8 mouse cellular contexts compared by ENCODE assay signal in the genomic region with DNA sequence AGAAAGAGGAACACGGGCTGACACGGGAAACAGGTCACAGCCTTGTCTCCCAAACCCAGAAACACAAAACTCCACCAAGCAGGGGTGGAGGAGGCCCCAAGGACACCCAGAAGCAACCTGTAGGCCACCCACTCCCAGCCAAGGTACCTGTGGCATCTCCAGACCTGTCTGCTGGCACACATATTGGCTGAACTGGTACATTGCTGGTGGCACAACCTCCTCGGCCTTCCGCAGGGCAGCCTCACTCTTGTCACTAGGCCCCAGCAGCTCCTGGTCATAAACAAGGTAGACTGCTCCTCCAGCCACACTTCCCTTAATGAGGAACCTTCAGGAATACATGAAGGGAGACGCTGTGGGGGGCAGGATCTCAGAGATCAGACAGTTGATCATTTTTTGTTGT. TPM values are rescaled to one million over a fixed set of nuclear protein-coding genes. Genes with fewer than 3 reads are reported as not detected.
DNase-seq lines count a peak whose midpoint lies in the region; ATAC-seq and TF ChIP-seq lines count a peak whose summit lies in the region.

No protein-coding gene starts in this region.

- ATAC-seq in kidney, postnatal 0 days (replicated peaks; ENCODE audit: low FRiP score, low read depth): no peak
- no peak for ATAC-seq in embryonic facial prominence, embryonic 11.5 days (replicated peaks; ENCODE audit: insufficient number of reproducible peaks, low FRiP score, low TSS enrichment, low read depth)
- ATAC-seq in hindbrain, embryonic 16.5 days: no peak
- no peak for ATAC-seq in midbrain, postnatal 0 days (ENCODE audit: low FRiP score)
- no peak for ATAC-seq in megakaryocyte-erythroid progenitor cell, adult 5-6 weeks (replicated peaks; ENCODE audit: low FRiP score, low TSS enrichment, poor library complexity, severe bottlenecking)

- H3K27me3 ChIP-seq in kidney, postnatal 0 days (ENCODE audit: insufficient read depth, low read length): no peaks in the 10 kb centered on the region
- H3K27me3 ChIP-seq in embryonic facial prominence, embryonic 11.5 days (ENCODE audit: control insufficient read depth, insufficient read depth, low read length): no peaks in the 10 kb centered on the region
- no peaks in the 10 kb centered on the region for H3K27me3 ChIP-seq in hindbrain, embryonic 16.5 days (replicated peaks; ENCODE audit: control insufficient read depth, insufficient read depth, low read length)
- no peaks in the 10 kb centered on the region for H3K27me3 ChIP-seq in midbrain, postnatal 0 days (ENCODE audit: insufficient read depth, low read length)

- peak overlapping the region; percentile 64 for H3K4me3 ChIP-seq in kidney, postnatal 0 days (replicated peaks; ENCODE audit: low read depth, low read length)
- peak overlapping the region; percentile 42 for H3K4me3 ChIP-seq in embryonic facial prominence, embryonic 11.5 days (ENCODE audit: low read depth, low read length)
- peak overlapping the region; percentile 65 for H3K4me3 ChIP-seq in hindbrain, embryonic 16.5 days (ENCODE audit: low read length)
- H3K4me3 ChIP-seq in midbrain, postnatal 0 days (ENCODE audit: low read depth, low read length): peak overlapping the region; percentile 58

- peak overlapping the region; percentile 87 for H3K27ac ChIP-seq in kidney, postnatal 0 days
- H3K27ac ChIP-seq in embryonic facial prominence, embryonic 11.5 days (replicated peaks; ENCODE audit: low read depth, low read length): no peak overlapping the region
- H3K27ac ChIP-seq in hindbrain, embryonic 16.5 days (ENCODE audit: low read depth, low read length): no peak overlapping the region
- H3K27ac ChIP-seq in midbrain, postnatal 0 days (ENCODE audit: low read depth, low read length): peak overlapping the region; percentile 84

- H3K9ac ChIP-seq in kidney, postnatal 0 days (ENCODE audit: low read depth, low read length): peak overlapping the region; percentile 84
- H3K9ac ChIP-seq in embryonic facial prominence, embryonic 11.5 days (replicated peaks; ENCODE audit: low read length): peak overlapping the region; percentile 18; the same call in 1 of the 2 replicates
- H3K9ac ChIP-seq in hindbrain, embryonic 16.5 days (ENCODE audit: low read depth, low read length): peak overlapping the region; percentile 81
- peak overlapping the region; percentile 74 for H3K9ac ChIP-seq in midbrain, postnatal 0 days (replicated peaks; ENCODE audit: low read length, poor library complexity, severe bottlenecking)

- H3K4me2 ChIP-seq in kidney, postnatal 0 days (ENCODE audit: low read length): peak overlapping the region; percentile 82
- peak overlapping the region; percentile 41 for H3K4me2 ChIP-seq in embryonic facial prominence, embryonic 11.5 days (ENCODE audit: low read depth, low read length)
- H3K4me2 ChIP-seq in hindbrain, embryonic 16.5 days (ENCODE audit: low read length): peak overlapping the region; percentile 86
- peak overlapping the region; percentile 81 for H3K4me2 ChIP-seq in midbrain, postnatal 0 days (ENCODE audit: low read depth, low read length, poor library complexity, severe bottlenecking)

- no peaks in the 10 kb centered on the region for H3K9me3 ChIP-seq in kidney, postnatal 0 days (replicated peaks; ENCODE audit: low read length)
- no peaks in the 10 kb centered on the region for H3K9me3 ChIP-seq in embryonic facial prominence, embryonic 11.5 days (replicated peaks; ENCODE audit: control insufficient read depth, low read length)
- H3K9me3 ChIP-seq in hindbrain, embryonic 16.5 days (ENCODE audit: control insufficient read depth, low read length): no peaks in the 10 kb centered on the region
- no peaks in the 10 kb centered on the region for H3K9me3 ChIP-seq in midbrain, postnatal 0 days (ENCODE audit: low read length)

- H3K4me1 ChIP-seq in kidney, postnatal 0 days (replicated peaks; ENCODE audit: insufficient read depth, low read length): peaks cover 12% of the 10 kb centered on the region
- H3K4me1 ChIP-seq in embryonic facial prominence, embryonic 11.5 days (ENCODE audit: control insufficient read depth, insufficient read depth, low read length): no peaks in the 10 kb centered on the region; the same call in 1 of the 2 replicates
- H3K4me1 ChIP-seq in hindbrain, embryonic 16.5 days (ENCODE audit: control insufficient read depth, insufficient read depth, low read depth, low read length): peaks cover 21% of the 10 kb centered on the region
- peaks cover 10% of the 10 kb centered on the region for H3K4me1 ChIP-seq in midbrain, postnatal 0 days (ENCODE audit: insufficient read depth, low read length)

- peaks cover 34% of the 10 kb centered on the region for H3K36me3 ChIP-seq in kidney, postnatal 0 days (ENCODE audit: insufficient read depth, low read length)
- peaks cover 20% of the 10 kb centered on the region for H3K36me3 ChIP-seq in embryonic facial prominence, embryonic 11.5 days (replicated peaks; ENCODE audit: control insufficient read depth, insufficient read depth, low read depth, low read length)
- H3K36me3 ChIP-seq in hindbrain, embryonic 16.5 days (ENCODE audit: control insufficient read depth, insufficient read depth, low read length): peaks cover 32% of the 10 kb centered on the region
- peaks cover 36% of the 10 kb centered on the region for H3K36me3 ChIP-seq in midbrain, postnatal 0 days (ENCODE audit: insufficient read depth, low read length)

- DNase-seq in kidney, postnatal 0 days (ENCODE audit: low spot score): no peak
- no peak for DNase-seq in kidney, adult 18-20 months
- DNase-seq in embryonic facial prominence, embryonic 11.5 days (ENCODE audit: low spot score): no peak
- DNase-seq in midbrain, postnatal 0 days (ENCODE audit: low spot score): no peak
- DNase-seq in urinary bladder, adult 18-20 months (ENCODE audit: low spot score in 2 of 2): no peak
- DNase-seq in ovary, postnatal 14 days (ENCODE audit: low spot score): no peak

- 34% methylated on average over 5 of the region's 5 CpGs for WGBS in kidney, postnatal 0 days
- 69% methylated on average over 5 of the region's 5 CpGs for whole genome bisulfite sequencing in embryonic facial prominence, embryonic 11.5 days
- 57% methylated on average over 5 of the region's 5 CpGs for WGBS in hindbrain, embryonic 16.5 days
- WGBS in midbrain, postnatal 0 days: 63% methylated on average over 5 of the region's 5 CpGs

- TF ChIP-seq CTCF in kidney, postnatal 0 days (IDR thresholded peaks at IDR 0.05; ENCODE audit: low read depth): no peak
- no peak for TF ChIP-seq CTCF in midbrain, postnatal 0 days (IDR thresholded peaks at IDR 0.05)

RNA-seq across cellular contexts. Expression of gene 2410015M20Rik, which starts 0.9 kb away (rescaled TPM):
- 395 and 467 TPM in 2 replicates for polyA plus RNA-seq in kidney, postnatal 0 days (2015; fragmentation: Nextera tagmentation; extraction: Ambion mirVana)
- polyA plus RNA-seq in embryonic facial prominence, embryonic 11.5 days (2014; fragmentation: Nextera tagmentation; extraction: Ambion mirVana): 209 and 219 TPM in 2 replicates
- 186 and 221 TPM in 2 replicates for polyA plus RNA-seq in hindbrain, embryonic 16.5 days (2015; fragmentation: Nextera tagmentation; extraction: Ambion mirVana)
- 58.2 and 72.8 TPM in 2 replicates for total RNA-seq in midbrain, postnatal 0 days (2014; rRNA removed)
- 196 and 197 TPM in 2 replicates for polyA plus RNA-seq in midbrain, postnatal 0 days (2015; fragmentation: Nextera tagmentation; extraction: Ambion mirVana)
- total RNA-seq in megakaryocyte-erythroid progenitor cell, adult 5-6 weeks (2014; fragmentation: Nextera tagmentation): 126 and 171 TPM in 2 replicates
- 82.9 and 126 TPM in 2 replicates for total RNA-seq in megakaryocyte-erythroid progenitor cell, adult 5-6 weeks (2017)

RNA-seq across cellular contexts. Expression of gene Rpl36, which starts 4.5 kb away (rescaled TPM):
- polyA plus RNA-seq in kidney, postnatal 0 days (2015; fragmentation: Nextera tagmentation; extraction: Ambion mirVana): 2,445 and 2,952 TPM in 2 replicates
- 1,376 and 1,538 TPM in 2 replicates for polyA plus RNA-seq in embryonic facial prominence, embryonic 11.5 days (2014; fragmentation: Nextera tagmentation; extraction: Ambion mirVana)
- polyA plus RNA-seq in hindbrain, embryonic 16.5 days (2015; fragmentation: Nextera tagmentation; extraction: Ambion mirVana): 823 and 876 TPM in 2 replicates
- 606 and 1,008 TPM in 2 replicates for total RNA-seq in midbrain, postnatal 0 days (2014; rRNA removed)
- 1,065 and 1,089 TPM in 2 replicates for polyA plus RNA-seq in midbrain, postnatal 0 days (2015; fragmentation: Nextera tagmentation; extraction: Ambion mirVana)
- 2,912 and 4,512 TPM in 2 replicates for total RNA-seq in megakaryocyte-erythroid progenitor cell, adult 5-6 weeks (2014; fragmentation: Nextera tagmentation)
- total RNA-seq in megakaryocyte-erythroid progenitor cell, adult 5-6 weeks (2017): 2,001 and 2,083 TPM in 2 replicates

RNA-seq across cellular contexts. Expression of gene Lonp1, which starts 18.0 kb away (rescaled TPM):
- 45.4 and 46.8 TPM in 2 replicates for polyA plus RNA-seq in kidney, postnatal 0 days (2015; fragmentation: Nextera tagmentation; extraction: Ambion mirVana)
- polyA plus RNA-seq in embryonic facial prominence, embryonic 11.5 days (2014; fragmentation: Nextera tagmentation; extraction: Ambion mirVana): 48.3 and 49.5 TPM in 2 replicates
- 45.4 and 45.7 TPM in 2 replicates for polyA plus RNA-seq in hindbrain, embryonic 16.5 days (2015; fragmentation: Nextera tagmentation; extraction: Ambion mirVana)
- total RNA-seq in midbrain, postnatal 0 days (2014; rRNA removed): 68.1 and 69.5 TPM in 2 replicates
- 40.1 and 40.2 TPM in 2 replicates for polyA plus RNA-seq in midbrain, postnatal 0 days (2015; fragmentation: Nextera tagmentation; extraction: Ambion mirVana)
- 59.8 and 63.2 TPM in 2 replicates for total RNA-seq in megakaryocyte-erythroid progenitor cell, adult 5-6 weeks (2014; fragmentation: Nextera tagmentation)
- total RNA-seq in megakaryocyte-erythroid progenitor cell, adult 5-6 weeks (2017): 76.5 and 108 TPM in 2 replicates

RNA-seq across cellular contexts. Expression of gene Catsperd, which starts 19.2 kb away (rescaled TPM):
- polyA plus RNA-seq in kidney, postnatal 0 days (2015; fragmentation: Nextera tagmentation; extraction: Ambion mirVana): 0.78 and 1.0 TPM in 2 replicates
- polyA plus RNA-seq in embryonic facial prominence, embryonic 11.5 days (2014; fragmentation: Nextera tagmentation; extraction: Ambion mirVana): 0.70 and 0.71 TPM in 2 replicates
- 1.6 and 1.7 TPM in 2 replicates for polyA plus RNA-seq in hindbrain, embryonic 16.5 days (2015; fragmentation: Nextera tagmentation; extraction: Ambion mirVana)
- total RNA-seq in midbrain, postnatal 0 days (2014; rRNA removed): 0.99 and 3.0 TPM in 2 replicates
- polyA plus RNA-seq in midbrain, postnatal 0 days (2015; fragmentation: Nextera tagmentation; extraction: Ambion mirVana): 1.5 TPM in 2 replicates
- not detected in 2 replicates for total RNA-seq in megakaryocyte-erythroid progenitor cell, adult 5-6 weeks (2014; fragmentation: Nextera tagmentation)
- total RNA-seq in megakaryocyte-erythroid progenitor cell, adult 5-6 weeks (2017): 0.38 TPM in 1 of 2 replicates, not detected in the other

RNA-seq across cellular contexts. Expression of gene Safb, which starts 24.1 kb away (rescaled TPM):
- polyA plus RNA-seq in kidney, postnatal 0 days (2015; fragmentation: Nextera tagmentation; extraction: Ambion mirVana): 61.0 and 65.9 TPM in 2 replicates
- polyA plus RNA-seq in embryonic facial prominence, embryonic 11.5 days (2014; fragmentation: Nextera tagmentation; extraction: Ambion mirVana): 94.1 and 109 TPM in 2 replicates
- polyA plus RNA-seq in hindbrain, embryonic 16.5 days (2015; fragmentation: Nextera tagmentation; extraction: Ambion mirVana): 95.5 and 109 TPM in 2 replicates
- 56.1 and 56.4 TPM in 2 replicates for total RNA-seq in midbrain, postnatal 0 days (2014; rRNA removed)
- 79.1 and 95.9 TPM in 2 replicates for polyA plus RNA-seq in midbrain, postnatal 0 days (2015; fragmentation: Nextera tagmentation; extraction: Ambion mirVana)
- 122 and 171 TPM in 2 replicates for total RNA-seq in megakaryocyte-erythroid progenitor cell, adult 5-6 weeks (2014; fragmentation: Nextera tagmentation)
- 92.4 and 103 TPM in 2 replicates for total RNA-seq in megakaryocyte-erythroid progenitor cell, adult 5-6 weeks (2017)

Comparison
In these comparisons a context has a peak if more than half of its experiments do, and no peak if none do; other contexts are left out.
1. H3K27ac ChIP-seq: peak in kidney, postnatal 0 days (single experiment) and midbrain, postnatal 0 days (single experiment); none in embryonic facial prominence, embryonic 11.5 days (single experiment) and hindbrain, embryonic 16.5 days (single experiment).
2. H3K9ac ChIP-seq: peak in every context shown above with its lines; median percentile 84 in kidney, postnatal 0 days; 81 in hindbrain, embryonic 16.5 days; 74 in midbrain, postnatal 0 days; 18 in embryonic facial prominence, embryonic 11.5 days.
3. Peak in every context shown above with its lines, with median percentiles within 50 percentile points of each other: H3K4me2 ChIP-seq and H3K4me3 ChIP-seq.